16 mouse cellular contexts compared by ENCODE assay signal in the genomic region with DNA sequence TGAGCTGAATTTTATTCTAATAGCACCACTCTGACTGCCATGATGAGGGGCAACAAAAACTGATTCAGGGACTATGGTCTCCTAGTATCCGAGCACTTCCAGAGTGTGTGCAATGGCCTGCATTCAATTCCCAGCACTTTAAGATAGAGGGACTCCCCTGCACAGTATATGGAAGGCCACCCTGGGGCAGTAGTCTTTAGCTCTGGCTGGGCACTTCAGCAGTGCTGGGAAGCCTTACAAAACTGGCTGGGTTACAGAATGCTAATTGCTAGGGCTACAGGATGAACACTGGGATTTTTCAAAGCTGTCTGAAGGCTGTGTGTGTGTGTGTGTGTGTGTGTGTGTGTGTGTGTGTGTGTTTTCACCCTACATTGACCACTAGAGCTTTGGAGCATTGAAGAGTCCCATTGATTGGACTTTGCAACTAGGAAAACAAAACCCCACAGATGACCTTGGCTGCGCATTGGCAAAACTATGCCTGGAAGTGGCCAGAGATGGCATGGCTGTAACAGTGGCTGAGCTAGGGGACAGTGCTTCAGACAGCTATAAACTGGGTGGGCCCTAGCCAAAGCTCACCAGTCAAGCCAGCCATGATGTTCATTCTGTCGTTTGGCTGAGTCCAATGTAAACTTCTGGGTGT.
DNase-seq lines count a peak whose midpoint lies in the region; ATAC-seq and TF ChIP-seq lines count a peak whose summit lies in the region.
"Had no signal": no experiment of that assay in that cellular context is flagged by ENCODE, and none has a peak within 500 bp of the region (broad histone marks: within the 10 kb centered on the region; RNA-seq: fewer than 3 reads in every experiment).

No protein-coding gene starts in this region.

- ATAC-seq in forebrain, embryonic 12.5 days (ENCODE audit: low FRiP score): no peak
- no peak for ATAC-seq in forebrain, embryonic 15.5 days (replicated peaks)
- ATAC-seq in liver, postnatal 0 days: peak; percentile 81
- ATAC-seq in midbrain, embryonic 13.5 days: peak; percentile 50; the same call in 1 of the 2 replicates

- H3K4me3 ChIP-seq in forebrain, embryonic 12.5 days (replicated peaks): no peak overlapping the region
- no peak overlapping the region for H3K4me3 ChIP-seq in forebrain, embryonic 15.5 days
- H3K4me3 ChIP-seq in liver, postnatal 0 days (ENCODE audit: low read depth, low read length): no peak overlapping the region
- H3K4me3 ChIP-seq in midbrain, embryonic 13.5 days (replicated peaks): no peak overlapping the region
- H3K4me3 ChIP-seq: embryonic facial prominence, embryonic 12.5 days; gastrocnemius, adult 2 months; limb, embryonic 13.5 days had no signal

- no peaks in the 10 kb centered on the region for H3K9me3 ChIP-seq in forebrain, embryonic 12.5 days
- no peaks in the 10 kb centered on the region for H3K9me3 ChIP-seq in forebrain, embryonic 15.5 days
- no peaks in the 10 kb centered on the region for H3K9me3 ChIP-seq in liver, postnatal 0 days (ENCODE audit: low read length)
- no peaks in the 10 kb centered on the region for H3K9me3 ChIP-seq in midbrain, embryonic 13.5 days
- H3K9me3 ChIP-seq: embryonic facial prominence, embryonic 12.5 days; limb, embryonic 13.5 days had no signal

- peak; percentile 24 for DNase-seq in liver, postnatal 0 days
- DNase-seq in liver: no peak
- DNase-seq in NIH3T3 (ENCODE audit: low read depth): peak; percentile 27
- DNase-seq in right cerebral cortex, postnatal 14 days: no peak
- no peak for DNase-seq in kidney, adult 9 months
- DNase-seq: adrenal gland, postnatal 14 days; gastrocnemius, adult 2 months; heart, adult 11 months; heart, postnatal 4 days; kidney, postnatal 36 days; thymus, postnatal 4 days had no signal

- no peak for TF ChIP-seq CTCF in liver, postnatal 0 days (IDR thresholded peaks at IDR 0.05; ENCODE audit: low read depth)

- no peaks in the 10 kb centered on the region for H3K36me3 ChIP-seq in forebrain, embryonic 12.5 days (replicated peaks)
- H3K36me3 ChIP-seq in forebrain, embryonic 15.5 days: no peaks in the 10 kb centered on the region
- no peaks in the 10 kb centered on the region for H3K36me3 ChIP-seq in liver, postnatal 0 days (replicated peaks; ENCODE audit: insufficient read depth, low read length)
- H3K36me3 ChIP-seq in midbrain, embryonic 13.5 days: no peaks in the 10 kb centered on the region
- H3K36me3 ChIP-seq: embryonic facial prominence, embryonic 12.5 days; limb, embryonic 13.5 days had no signal

- 54% methylated on average over 3 of the region's 3 CpGs for WGBS in forebrain, embryonic 12.5 days
- WGBS in forebrain, embryonic 15.5 days: 57% methylated on average over 3 of the region's 3 CpGs
- WGBS in liver, postnatal 0 days (ENCODE audit: insufficient replicate concordance): 63% methylated on average over 3 of the region's 3 CpGs
- 69% methylated on average over 3 of the region's 3 CpGs for WGBS in midbrain, embryonic 13.5 days

- peaks cover 12% of the 10 kb centered on the region for H3K4me1 ChIP-seq in forebrain, embryonic 12.5 days
- H3K4me1 ChIP-seq in forebrain, embryonic 15.5 days: no peaks in the 10 kb centered on the region
- H3K4me1 ChIP-seq in liver, postnatal 0 days (ENCODE audit: insufficient read depth): peaks cover 10% of the 10 kb centered on the region; the same call in 1 of the 2 replicates
- peaks cover 7% of the 10 kb centered on the region for H3K4me1 ChIP-seq in midbrain, embryonic 13.5 days (replicated peaks)
- H3K4me1 ChIP-seq: embryonic facial prominence, embryonic 12.5 days had no signal

- no peaks in the 10 kb centered on the region for H3K27me3 ChIP-seq in forebrain, embryonic 12.5 days
- H3K27me3 ChIP-seq in forebrain, embryonic 15.5 days: no peaks in the 10 kb centered on the region
- H3K27me3 ChIP-seq in liver, postnatal 0 days (ENCODE audit: insufficient read depth, low read length): no peaks in the 10 kb centered on the region
- no peaks in the 10 kb centered on the region for H3K27me3 ChIP-seq in midbrain, embryonic 13.5 days
- H3K27me3 ChIP-seq: embryonic facial prominence, embryonic 12.5 days; limb, embryonic 13.5 days had no signal

- H3K9ac ChIP-seq in forebrain, embryonic 12.5 days: no peak overlapping the region
- H3K9ac ChIP-seq in forebrain, embryonic 15.5 days (replicated peaks): no peak overlapping the region
- no peak overlapping the region for H3K9ac ChIP-seq in liver, postnatal 0 days (replicated peaks)
- H3K9ac ChIP-seq in midbrain, embryonic 13.5 days (replicated peaks): no peak overlapping the region
- H3K9ac ChIP-seq: embryonic facial prominence, embryonic 12.5 days; limb, embryonic 13.5 days had no signal

- no peak for TF ChIP-seq EP300 in liver, postnatal 0 days (IDR thresholded peaks at IDR 0.05; ENCODE audit: low read depth)

- H3K27ac ChIP-seq in forebrain, embryonic 12.5 days: 0 out of 2 replicates have a peak overlapping the region, but pooled peaks have one; percentile 8
- no peak overlapping the region for H3K27ac ChIP-seq in forebrain, embryonic 15.5 days (replicated peaks)
- H3K27ac ChIP-seq in liver, postnatal 0 days (ENCODE audit: low read depth): 0 out of 2 replicates have a peak overlapping the region, but pooled peaks have one; percentile 11
- no peak overlapping the region for H3K27ac ChIP-seq in midbrain, embryonic 13.5 days
- H3K27ac ChIP-seq: embryonic facial prominence, embryonic 12.5 days; gastrocnemius, adult 2 months; limb, embryonic 13.5 days had no signal

- no peak overlapping the region for H3K4me2 ChIP-seq in forebrain, embryonic 12.5 days
- no peak overlapping the region for H3K4me2 ChIP-seq in forebrain, embryonic 15.5 days (replicated peaks)
- no peak overlapping the region for H3K4me2 ChIP-seq in liver, postnatal 0 days (ENCODE audit: low read depth, low read length)
- H3K4me2 ChIP-seq in midbrain, embryonic 13.5 days (replicated peaks): no peak overlapping the region
- H3K4me2 ChIP-seq: embryonic facial prominence, embryonic 12.5 days; limb, embryonic 13.5 days had no signal

Comparison
In these comparisons a context has a peak if more than half of its experiments do, and no peak if none do; other contexts are left out.
1. H3K27ac ChIP-seq: peak in forebrain, embryonic 12.5 days (single experiment) and liver, postnatal 0 days (single experiment); none in forebrain, embryonic 15.5 days (single experiment) and midbrain, embryonic 13.5 days (single experiment).
2. DNase-seq: peak in liver, postnatal 0 days (single experiment) and NIH3T3 (single experiment); none in liver (single experiment), right cerebral cortex, postnatal 14 days (single experiment) and kidney, adult 9 months (single experiment).
3. ATAC-seq: peak in liver, postnatal 0 days (single experiment) and midbrain, embryonic 13.5 days (single experiment); none in forebrain, embryonic 12.5 days (single experiment) and forebrain, embryonic 15.5 days (single experiment).